Mouse (Mus musculus) heart, postnatal 25 days (tissue): ENCODE results near the gene Pycr2. TPM values are rescaled to one million over a fixed set of nuclear protein-coding genes. Genes with fewer than 3 reads are reported as not detected.
"Not testable (repeated sequence)": the region's sequence is repeated elsewhere in the genome, so short reads cannot be mapped to it uniquely, and the experiment has no call there.

ENCODE experiments used
- DNase-seq: peaks from one replicate; pipeline ENCODE4 v3.0.0; 2022; ENCODE audit warnings: low spot score
- intact Hi-C: fragments of 180-260 bp; cut with DNase I; formaldehyde crosslinking; loops from one replicate; pipeline ENCODE4 v1.15.1; 2025
- total RNA-seq, 2 experiments: library from RNA; stranded (reverse); gene quantifications; 2 replicates each; pipeline ENCODE4 v1.2.3; 2021

Pycr2 gene
- total RNA-seq, 2 experiments from 2014 or later = 13.0 to 13.8 TPM

DNA sequence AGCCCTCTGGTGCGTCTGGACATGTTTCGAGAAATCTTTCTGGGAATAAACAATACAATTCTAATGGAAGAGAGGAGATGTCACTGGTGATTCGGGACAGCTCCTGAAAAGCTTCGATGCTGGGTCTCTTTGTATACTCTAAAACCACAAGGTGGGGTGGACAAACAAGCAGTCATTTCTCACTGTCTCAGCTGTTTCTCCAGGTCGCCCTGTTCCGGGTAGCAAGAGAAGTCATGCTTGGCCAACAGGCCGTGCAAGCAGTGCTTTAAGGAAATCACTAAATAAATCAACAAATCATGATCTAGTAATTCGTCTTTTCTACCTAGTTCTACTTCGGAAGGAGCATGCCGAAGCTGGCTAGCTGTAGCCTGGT lies 441 bp upstream of the Pycr2 start:
- intact Hi-C loops = loop anchor here (2.0 kb wide), 1 partner anchor 37 kb away; no protein-coding TSS in a partner anchor
- DNase-seq = no peak

DNA sequence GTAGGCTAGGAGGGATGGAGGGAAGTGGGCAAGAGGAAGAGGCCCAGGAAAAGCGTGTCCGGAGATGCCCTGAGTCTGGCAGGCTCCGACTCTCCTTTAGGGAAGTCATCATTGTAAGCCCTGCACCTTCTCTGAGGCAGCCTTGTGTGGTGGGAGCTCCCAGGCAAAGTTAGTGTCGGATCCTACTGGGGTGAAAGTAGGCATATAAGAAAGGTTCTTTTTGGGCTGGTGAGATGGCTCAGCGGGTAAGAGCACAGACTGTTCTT lies 655 bp downstream of the Pycr2 start:
- intact Hi-C loops = no loop called here
- no peak for DNase-seq

DNA sequence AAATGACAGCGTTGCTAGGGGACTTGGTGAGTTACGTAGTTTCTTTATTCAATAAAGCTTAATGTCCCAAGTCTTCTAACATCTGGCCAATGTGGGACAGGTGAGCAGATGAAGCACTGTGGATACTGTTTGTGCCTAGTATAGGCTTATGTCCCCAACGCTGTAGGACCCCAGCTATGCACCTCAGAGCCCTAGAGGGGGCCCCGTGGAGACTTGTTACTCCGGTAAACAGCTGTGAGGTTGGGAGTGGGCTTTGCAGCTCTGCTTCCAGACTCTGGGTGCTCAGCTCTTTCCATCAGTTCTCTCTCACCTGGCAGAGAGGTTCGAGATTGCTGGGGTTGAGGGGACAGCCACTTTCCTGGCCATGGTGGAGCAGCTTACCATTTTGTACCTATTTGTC lies 1.2 kb downstream of the Pycr2 start:
- DNase-seq = no peak
- intact Hi-C loops = no loop called here

DNA sequence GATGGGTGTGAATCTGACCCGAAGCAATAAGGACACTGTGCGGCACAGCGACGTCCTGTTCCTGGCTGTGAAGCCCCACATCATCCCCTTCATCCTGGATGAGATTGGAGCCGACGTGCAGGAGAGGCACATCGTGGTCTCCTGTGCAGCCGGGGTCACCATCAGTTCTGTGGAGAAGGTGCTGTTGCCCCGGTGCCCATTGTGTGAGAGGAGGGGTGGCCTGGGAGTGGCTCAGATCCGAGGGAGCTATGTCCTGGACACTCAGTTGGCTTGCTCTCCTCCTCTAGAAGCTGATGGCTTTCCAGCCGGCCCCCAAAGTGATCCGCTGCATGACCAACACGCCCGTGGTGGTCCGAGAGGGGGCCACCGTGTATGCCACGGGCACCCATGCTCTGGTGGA lies 1.8 kb downstream of the Pycr2 start:
- intact Hi-C loops = no loop called here
- DNase-seq = no peak

DNA sequence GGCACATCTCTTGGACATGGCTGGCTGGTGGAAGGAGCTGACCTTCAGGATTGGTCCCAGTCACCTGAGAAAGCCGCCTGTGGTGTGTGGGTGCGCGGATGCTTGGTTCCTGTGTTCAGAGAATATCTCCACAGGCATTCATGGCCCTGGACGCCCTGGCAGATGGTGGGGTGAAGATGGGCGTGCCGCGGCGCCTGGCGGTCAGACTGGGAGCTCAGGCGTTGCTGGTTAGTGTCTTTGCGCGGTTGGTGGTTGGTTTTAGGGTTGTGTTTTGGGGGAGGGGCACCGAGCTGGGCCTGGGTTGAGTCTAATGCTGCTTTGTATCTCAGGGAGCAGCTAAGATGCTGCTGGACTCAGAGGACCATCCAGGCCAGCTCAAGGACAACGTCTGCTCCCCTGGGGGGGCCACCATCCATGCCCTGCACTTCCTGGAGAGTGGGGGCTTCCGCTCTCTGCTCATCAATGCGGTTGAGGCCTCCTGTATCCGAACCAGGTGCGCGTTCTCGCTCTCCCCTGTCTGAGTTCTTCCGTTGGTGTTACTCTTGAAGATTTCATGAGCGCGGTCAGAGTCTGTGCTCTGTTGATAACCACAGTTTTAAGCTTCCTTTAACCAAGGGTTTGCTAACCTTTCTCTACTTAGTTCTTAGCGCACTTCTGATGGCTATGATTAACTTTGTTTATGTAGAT lies 2.5 kb downstream of the Pycr2 start:
- intact Hi-C loops = no loop called here
- DNase-seq = no peak

DNA sequence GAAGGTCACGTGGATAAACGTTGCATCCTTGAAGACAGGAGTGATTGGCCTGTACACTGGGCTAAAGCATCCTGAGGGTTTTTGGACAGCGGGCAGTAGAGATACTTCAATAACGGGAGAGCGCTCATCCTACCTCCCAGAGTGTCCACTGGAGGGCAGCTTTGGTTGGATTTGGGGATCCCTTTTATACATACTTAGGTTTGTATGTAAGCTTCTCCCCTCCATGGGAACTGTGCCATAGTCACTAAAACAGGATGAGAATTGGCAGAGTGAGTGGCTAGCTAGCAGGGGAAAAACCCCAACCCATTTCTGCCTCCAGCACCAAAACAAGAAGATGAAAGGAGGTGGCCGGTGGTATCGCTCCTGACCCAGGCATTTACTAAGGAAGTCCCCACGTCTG lies 7.0 kb downstream of the Pycr2 start:
- intact Hi-C loops = no loop called here
- no peak for DNase-seq

DNA sequence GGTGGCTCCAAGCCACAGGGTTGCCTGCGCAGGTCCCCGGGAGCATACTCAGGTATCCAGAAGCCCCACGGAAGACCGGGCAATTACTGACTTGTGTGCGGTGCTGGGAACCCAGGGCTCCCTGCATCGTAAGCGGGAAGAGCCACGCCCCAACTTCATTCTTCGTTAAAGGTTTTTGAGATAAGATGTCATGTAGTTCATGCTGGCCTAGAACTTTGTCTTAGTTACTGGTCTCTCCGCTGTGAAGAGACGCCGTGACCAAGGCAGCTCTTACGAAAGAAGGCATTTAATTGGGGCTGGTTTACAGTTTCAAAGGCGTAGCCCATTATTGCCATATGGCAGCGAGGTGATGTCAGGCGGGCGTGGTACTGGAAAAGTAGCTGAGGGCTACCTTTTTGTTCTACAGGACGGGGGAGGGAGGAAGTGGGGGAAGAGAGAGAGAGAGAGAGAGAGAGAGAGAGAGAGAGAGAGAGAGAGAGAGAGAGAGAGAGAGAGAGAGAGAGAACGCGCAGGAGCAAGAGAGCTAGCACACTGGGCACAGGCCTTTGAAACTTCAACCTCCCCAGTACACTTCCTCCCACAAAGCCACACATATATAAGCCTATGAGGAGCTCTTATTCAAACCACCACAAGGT lies 7.7 kb downstream of the Pycr2 start:
- DNase-seq = no peak
- intact Hi-C loops = no loop called here

DNA sequence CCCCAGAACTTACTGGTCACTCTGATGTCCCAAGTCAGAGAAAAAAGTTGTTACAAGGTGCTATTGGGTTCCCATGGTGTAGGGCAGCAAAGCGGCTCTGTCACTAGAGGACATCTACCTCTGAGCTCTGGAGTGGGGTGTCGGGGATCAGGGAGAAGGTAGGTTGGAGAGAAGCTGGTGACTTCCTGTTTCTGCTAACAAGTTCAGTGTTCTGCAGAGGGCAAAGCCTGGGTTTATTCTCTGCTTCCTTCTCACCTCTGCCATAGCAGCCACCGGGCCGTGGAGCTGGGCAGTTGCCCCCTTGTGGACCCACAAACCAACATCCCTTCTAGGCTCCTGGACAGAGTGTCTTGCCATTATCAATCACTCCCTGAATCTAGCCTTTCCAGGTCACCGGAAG lies 8.7 kb downstream of the Pycr2 start:
- DNase-seq = no peak
- intact Hi-C loops = no loop called here

DNA sequence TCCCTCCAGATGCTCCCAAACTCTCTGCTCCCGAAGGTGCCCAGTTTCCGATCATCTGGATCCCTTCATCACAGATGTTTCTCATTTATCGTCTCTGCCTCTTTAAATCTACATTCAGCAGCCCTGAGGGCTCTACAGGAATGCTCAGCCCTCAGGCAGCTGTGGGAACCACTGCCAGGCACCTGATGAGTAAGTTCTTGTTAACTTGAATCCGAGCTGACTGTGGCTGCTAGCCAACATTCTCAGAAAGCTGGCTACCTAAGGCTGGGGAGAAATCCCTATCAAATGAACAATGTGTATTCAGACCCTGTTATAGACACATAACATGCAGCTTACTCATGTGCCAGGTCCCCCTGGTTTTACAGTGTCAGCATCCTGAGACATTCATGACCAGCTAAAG lies 9.7 kb downstream of the Pycr2 start:
- no peak for DNase-seq
- intact Hi-C loops = no loop called here

DNA sequence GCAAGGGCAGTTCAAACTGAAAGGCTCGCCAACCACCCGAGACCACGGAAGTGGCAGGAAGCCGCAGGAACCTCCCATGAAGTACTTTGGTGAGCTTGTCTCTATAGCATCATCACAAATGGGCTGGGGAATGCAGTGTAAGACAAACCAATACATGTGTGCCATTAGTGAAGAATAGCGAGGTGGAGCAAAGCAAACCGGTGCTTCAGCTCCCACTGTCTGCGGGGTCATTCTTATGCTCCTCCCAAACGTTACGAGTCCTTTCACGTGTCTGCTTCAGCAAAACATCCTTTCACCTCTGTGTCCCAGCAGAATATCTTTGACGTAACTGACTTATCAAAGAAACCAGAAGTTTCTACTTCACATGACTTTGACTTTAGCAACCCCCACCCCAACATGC lies 12.3 kb downstream of the Pycr2 start:
- intact Hi-C loops = no loop called here
- DNase-seq = no peak

DNA sequence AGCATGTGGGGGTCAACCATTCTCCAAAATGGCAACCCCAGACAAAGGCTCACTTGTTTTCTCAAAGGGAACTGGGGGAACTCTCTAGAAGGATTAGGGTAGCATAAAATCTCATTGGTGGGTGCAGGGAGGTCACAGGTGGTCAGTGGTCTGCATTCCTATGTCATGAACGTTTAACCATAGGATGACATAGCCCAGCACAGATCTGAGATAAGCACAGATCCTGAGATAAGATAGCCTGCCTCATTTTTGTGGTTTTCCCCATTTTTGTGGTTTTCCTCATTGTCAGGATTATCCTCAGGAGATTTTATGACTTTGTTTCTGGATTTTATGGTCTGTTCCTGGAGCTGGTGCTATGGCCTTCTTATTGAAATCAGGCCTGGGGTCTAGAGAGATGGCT lies 13.0 kb downstream of the Pycr2 start:
- intact Hi-C loops = no loop called here
- no peak for DNase-seq

DNA sequence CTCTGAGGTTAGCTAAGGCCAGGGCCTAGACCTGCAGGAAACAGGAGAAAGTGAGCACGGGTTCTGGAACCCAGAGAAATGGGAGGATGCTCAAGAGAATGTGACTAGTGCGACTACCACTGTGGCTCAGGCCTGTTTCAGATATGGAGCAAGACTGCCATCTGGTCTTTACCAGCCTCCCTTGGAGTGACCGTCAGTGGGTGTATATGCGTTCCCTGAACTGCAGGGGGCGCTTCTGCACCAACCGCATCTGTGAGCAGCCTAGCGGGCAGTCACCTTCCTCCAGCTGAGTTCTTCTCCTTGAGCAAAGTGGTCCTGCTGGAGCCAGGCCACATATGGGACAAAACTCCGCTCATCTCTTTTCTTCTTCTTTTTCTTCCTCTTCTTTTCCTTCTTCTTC lies 15.6 kb downstream of the Pycr2 start:
- intact Hi-C loops = no loop called here

DNA sequence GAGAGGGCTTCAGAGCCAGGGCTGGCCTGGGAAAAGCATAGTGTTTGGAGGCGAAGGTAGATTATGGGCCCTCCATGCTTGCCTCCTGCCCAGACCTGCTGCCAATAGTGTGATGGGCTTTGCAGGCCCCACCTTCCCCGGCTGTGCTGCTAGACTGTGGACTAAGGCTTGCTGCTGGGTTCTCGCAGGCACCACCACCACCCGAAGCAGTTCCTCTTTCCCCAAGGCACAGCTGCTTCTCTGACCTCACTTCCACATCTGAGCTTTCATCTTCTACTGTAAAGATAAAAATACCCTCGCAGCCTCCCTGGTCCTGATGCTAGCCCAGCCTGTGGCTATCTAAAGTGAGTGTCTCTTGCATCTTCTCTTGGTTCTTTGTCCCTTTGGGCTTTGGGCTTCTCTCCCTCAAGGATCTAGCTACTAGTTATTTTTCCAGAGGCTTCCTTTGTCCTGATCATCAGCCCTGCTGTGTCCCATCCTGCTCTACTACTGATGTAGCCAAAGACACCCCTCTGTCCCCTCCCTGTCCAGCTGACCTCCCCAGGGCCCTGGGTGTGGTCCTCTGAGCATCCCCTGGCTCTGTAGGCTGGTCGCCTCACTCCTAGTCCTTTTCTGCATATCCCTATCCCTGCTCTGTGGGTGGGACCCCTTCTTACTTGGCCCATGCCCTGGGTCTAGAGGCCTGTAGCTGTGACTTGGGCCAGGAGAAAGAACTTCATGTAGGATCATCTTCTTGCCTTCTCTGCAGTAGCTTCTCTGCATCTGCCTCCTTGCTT lies 18.4 kb downstream of the Pycr2 start:
- intact Hi-C loops = no loop called here
- no peak for DNase-seq

More for the DNA sequence above, 15.6 kb downstream of the Pycr2 start:
- no peak for DNase-seq

DNA sequence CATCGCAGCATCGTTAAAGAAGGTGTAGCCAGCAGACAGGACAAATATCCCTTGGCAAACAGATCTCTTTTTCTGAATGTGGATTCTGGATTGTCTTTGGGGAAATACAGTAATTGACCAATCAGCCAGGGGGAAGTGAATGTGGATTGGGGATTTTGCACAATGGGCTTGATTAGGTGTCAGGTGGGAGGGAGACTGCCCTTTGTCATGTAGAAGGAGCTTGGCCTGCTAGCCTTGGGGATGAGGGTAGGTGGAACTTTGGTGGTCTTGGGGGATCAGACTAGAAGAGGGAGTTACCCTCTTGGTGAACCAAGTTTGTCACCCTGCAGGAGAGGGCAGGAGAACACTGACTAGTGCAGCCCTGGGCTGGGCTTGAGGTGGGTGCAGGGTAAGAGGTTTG lies 20.6 kb downstream of the Pycr2 start:
- DNase-seq = no peak
- intact Hi-C loops = no loop called here

DNA sequence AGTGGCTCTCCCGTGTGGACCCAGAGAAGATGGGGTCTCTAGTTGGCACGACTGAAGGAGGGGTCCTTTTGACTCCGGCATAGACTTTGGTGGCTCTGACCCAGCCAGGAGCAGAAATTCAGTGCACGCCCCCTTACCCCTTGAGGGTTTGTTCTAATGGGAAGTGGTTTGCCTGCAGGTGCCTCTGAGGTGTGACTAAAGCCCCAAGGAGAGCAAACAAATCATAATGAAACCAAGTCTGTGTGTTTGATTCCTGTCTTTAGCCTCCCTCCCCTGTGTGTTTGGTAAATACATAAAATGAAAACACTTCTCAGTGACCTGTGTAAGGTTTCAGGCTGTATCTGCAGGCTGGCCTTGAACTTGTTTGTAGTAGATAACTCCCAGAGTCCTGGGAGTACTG lies 22.2 kb downstream of the Pycr2 start:
- DNase-seq = no peak
- intact Hi-C loops = no loop called here

DNA sequence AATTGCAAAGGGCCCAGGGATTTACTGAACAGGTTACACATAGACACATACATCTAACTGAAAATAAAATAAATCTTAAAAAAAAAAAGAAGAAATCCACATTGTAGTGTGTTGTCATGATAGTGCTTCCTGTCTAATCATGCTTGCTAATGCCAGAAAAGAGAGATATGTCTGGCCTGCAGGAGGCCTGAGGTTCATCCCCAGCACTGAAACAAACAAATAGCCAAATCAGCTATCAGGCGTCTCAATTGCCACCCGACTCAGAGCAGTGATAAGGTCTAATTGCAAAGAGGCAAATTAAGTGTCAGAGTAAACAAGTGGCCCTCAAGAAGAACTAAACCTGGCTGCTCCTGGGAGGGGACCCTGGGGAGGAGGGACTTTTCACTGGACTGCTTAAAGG lies 25.5 kb downstream of the Pycr2 start:
- DNase-seq = no peak
- intact Hi-C loops = no loop called here

DNA sequence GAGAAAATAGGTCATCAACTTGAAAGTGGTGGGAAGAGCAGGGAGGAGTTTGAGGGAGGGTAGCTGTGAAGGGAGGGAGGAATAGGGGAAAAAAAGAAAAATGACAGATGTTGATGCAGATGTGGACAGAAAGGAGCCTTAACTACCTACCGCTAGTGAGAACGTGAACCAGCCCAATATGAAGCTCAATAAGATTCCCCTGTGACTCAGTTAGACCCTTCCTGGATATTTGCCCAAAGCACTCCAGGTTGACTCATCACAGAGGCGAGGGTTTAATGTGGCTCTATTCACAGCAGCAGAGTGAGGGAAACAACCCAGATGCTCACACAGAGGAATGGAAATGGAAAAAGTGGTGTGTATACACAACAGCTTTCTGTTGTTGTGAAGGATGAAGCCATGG lies 27.0 kb downstream of the Pycr2 start:
- no peak for DNase-seq
- intact Hi-C loops = no loop called here

DNA sequence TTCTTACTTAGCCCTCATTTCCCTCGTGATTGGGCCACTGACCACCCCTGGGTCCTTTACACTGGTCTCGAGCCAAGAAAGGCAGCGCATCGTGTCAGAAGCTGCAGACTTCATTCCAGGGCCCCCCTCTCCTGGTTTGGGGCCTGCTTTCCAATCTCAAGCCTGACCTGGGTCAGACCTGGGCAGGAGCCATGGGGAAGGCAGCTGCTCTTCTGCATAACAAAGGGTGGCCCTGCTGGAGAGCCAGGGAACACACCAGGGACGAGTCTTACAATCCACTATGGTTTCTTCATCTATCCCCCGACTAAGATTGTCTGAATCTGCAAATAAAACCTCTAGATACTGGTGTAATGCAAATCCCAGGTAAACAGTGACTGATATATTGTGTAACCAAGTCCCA lies 29.6 kb downstream of the Pycr2 start:
- intact Hi-C loops = no loop called here
- DNase-seq = no peak

DNA sequence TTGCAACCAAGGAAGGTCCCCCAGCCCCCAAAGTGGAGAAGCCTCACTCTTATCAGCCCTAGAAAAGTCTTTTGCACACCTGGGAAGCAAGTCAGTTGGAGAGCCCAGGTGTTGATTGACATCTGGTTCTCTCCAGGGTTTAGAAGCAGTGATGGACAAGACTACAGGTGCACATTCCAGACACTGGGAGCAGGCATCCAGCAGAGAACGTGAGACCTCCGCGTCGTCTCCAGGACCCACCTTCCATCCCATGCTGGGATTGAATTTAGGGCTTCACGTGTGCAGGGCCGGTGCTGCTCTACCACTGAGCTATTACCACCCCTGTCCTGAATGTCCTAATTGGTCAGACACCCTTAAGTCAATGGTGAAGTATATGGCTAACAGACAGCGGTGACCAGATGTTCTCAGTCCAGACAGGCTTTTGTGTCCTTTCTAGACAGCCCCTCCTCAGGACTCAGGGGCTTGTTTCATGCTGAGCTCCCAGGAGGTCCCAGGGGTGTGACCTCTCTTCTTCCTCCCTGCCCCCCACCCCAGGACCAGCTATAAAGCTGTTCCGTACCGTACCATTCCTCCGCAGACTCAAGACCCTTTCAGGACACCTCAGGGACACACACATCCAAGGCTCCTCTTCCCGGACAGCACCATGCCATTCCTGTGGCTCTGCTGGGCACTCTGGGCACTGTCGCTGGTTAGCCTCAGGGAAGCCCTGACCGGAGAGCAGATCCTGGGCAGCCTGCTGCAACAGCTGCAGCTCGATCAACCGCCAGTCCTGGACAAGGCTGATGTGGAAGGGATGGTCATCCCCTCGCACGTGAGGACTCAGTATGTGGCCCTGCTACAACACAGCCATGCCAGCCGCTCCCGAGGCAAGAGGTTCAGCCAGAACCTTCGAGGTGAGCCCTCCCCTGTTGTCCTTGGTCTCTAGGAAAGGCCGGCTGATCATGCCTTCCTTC lies 30.6 kb downstream of the Pycr2 start, which contains the start of gene Lefty1:
Gene Lefty1 (plus strand): TSS at position 556 of the 953 bp plus-strand sequence.
- DNase-seq = no peak
- intact Hi-C loops = no loop called here

DNA sequence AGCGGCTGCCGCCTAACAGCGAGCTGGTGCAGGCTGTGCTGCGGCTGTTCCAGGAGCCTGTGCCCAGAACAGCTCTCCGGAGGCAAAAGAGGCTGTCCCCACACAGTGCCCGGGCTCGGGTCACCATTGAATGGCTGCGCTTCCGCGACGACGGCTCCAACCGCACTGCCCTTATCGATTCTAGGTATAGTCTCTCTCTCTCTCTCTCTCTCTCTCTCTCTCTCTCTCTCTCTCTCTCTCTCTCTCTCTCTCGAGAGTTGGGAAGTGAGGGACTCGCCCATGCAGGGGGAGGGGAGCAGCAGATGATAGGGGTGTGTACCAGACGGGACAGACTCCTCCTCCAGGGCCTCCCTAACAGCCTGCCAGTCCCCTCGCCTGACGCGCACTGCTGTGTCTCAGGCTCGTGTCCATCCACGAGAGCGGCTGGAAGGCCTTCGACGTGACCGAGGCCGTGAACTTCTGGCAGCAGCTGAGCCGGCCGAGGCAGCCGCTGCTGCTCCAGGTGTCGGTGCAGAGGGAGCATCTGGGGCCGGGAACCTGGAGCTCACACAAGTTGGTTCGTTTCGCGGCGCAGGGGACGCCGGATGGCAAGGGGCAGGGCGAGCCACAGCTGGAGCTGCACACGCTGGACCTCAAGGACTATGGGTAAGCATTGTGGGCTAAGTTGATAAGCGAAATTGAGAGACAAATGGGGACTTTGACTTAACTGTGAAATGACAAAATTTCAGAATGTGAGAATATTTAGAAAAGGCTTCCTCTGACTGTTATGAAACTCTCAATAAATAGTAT lies 32.7 kb downstream of the Pycr2 start:
- intact Hi-C loops = not testable (repeated sequence)
- peak; percentile 59 for DNase-seq
